Mouse (Mus musculus) forebrain, embryonic 14.5 days (tissue): ENCODE results near the gene Armt1. TPM values are rescaled to one million over a fixed set of nuclear protein-coding genes. Genes with fewer than 3 reads are reported as not detected.
"Not testable (repeated sequence)": the region's sequence is repeated elsewhere in the genome, so short reads cannot be mapped to it uniquely, and the experiment has no call there.

Experiments
- ATAC-seq: fragments of 200-750 bp; cut with Nextera tagmentation; 2 replicates; pipeline ENCODE4 v1.8.0; 2017; ENCODE audit warnings: mild to moderate bottlenecking, moderate library complexity
- DNase-seq: peaks from one replicate; pipeline ENCODE4 v3.0.0-alpha.2; 2015; ENCODE audit warnings: low spot score
- H3K27ac ChIP-seq: fragments of 300-500 bp; sonication (generic); 2 replicates; pipeline ENCODE4 v1.5.1; 2014; ENCODE audit warnings: low read depth, mild to moderate bottlenecking, control low read depth, low read length, moderate library complexity
- H3K27me3 ChIP-seq: fragments of 300-500 bp; sonication (generic); replicated peaks from 2 replicates; pipeline ENCODE4 v1.6.1; 2014; ENCODE audit warnings: low read length, control low read depth, mixed read lengths; ENCODE audit not compliant: control insufficient read depth, insufficient read depth
- H3K36me3 ChIP-seq: fragments of 300-500 bp; sonication (generic); 2 replicates; pipeline ENCODE4 v1.6.1; 2014; ENCODE audit warnings: low read length, control low read depth; ENCODE audit not compliant: control insufficient read depth, insufficient read depth
- H3K4me1 ChIP-seq: fragments of 300-500 bp; sonication (generic); 2 replicates; pipeline ENCODE4 v1.6.1; 2014; ENCODE audit warnings: antibody characterized with exemption, low read length, control low read depth; ENCODE audit not compliant: control insufficient read depth, insufficient read depth
- H3K4me2 ChIP-seq: fragments of 300-500 bp; sonication (generic); 2 replicates; pipeline ENCODE4 v1.6.1; 2014; ENCODE audit warnings: mild to moderate bottlenecking, control low read depth, low read length
- H3K4me3 ChIP-seq: fragments of 300-500 bp; sonication (generic); 2 replicates; pipeline ENCODE4 v1.5.1; 2014; ENCODE audit warnings: low read depth, low read length, control low read depth
- H3K9ac ChIP-seq: fragments of 300-500 bp; sonication (generic); 2 replicates; pipeline ENCODE4 v1.6.1; 2014; ENCODE audit warnings: mild to moderate bottlenecking, low read length, control low read depth, moderate library complexity
- H3K9me3 ChIP-seq: fragments of 300-500 bp; sonication (generic); replicated peaks from 2 replicates; pipeline ENCODE4 v1.6.1; 2016; ENCODE audit warnings: low read length, control low read depth, mixed read lengths; ENCODE audit not compliant: control insufficient read depth
- WGBS: fragments of 180-500 bp; shearing (Covaris S2); extraction: QIAGEN DNeasy Blood & Tissue Kit; methylation state at CpG from one replicate; pipeline ENCODE4 v1.1.7; 2014; 5-methylcytosine and 5-hydroxymethylcytosine counted together
- polyA plus RNA-seq: library from polyadenylated mRNA; unstranded; fragments of >200 nt; fragmentation: Nextera tagmentation; extraction: Ambion mirVana; gene quantifications from 2 replicates; pipeline ENCODE4 v1.2.1, GENCODE M21; 2014

The Armt1 gene
- polyA plus RNA-seq, 1 experiment from 2014 or later, result 14.7 TPM

GRCm38 (mm10) chr10:4430399-4430798 lies 1.9 kb upstream of the Armt1 start:
- Histone ChIP-seq H3K27ac (no peak overlapping the region), H3K9ac (0 out of 2 replicates have a peak overlapping the region, but pooled peaks have one; percentile 17), H3K4me1 (peaks cover 13% of the 10 kb centered on the region), H3K4me3 (no peak overlapping the region), H3K9me3 (no peaks in the 10 kb centered on the region), H3K4me2 (no peak overlapping the region; the same call in 1 of the 2 replicates), H3K27me3 (no peaks in the 10 kb centered on the region), H3K36me3 (peaks cover 23% of the 10 kb centered on the region)
- DNase-seq (no peak), ATAC-seq (no peak)
- WGBS, result 91% methylated on average over 8 of the region's 8 CpGs

GRCm38 (mm10) chr10:4430826-4431225 lies 1.4 kb upstream of the Armt1 start:
- peaks cover 19% of the 10 kb centered on the region for H3K36me3 ChIP-seq
- no peak for DNase-seq
- no peaks in the 10 kb centered on the region for H3K9me3 ChIP-seq
- H3K27me3 ChIP-seq, result no peaks in the 10 kb centered on the region
- peaks cover 13% of the 10 kb centered on the region for H3K4me1 ChIP-seq
- H3K9ac ChIP-seq, result 0 out of 2 replicates have a peak overlapping the region, but pooled peaks have one; percentile 17
- no peak overlapping the region for H3K4me3 ChIP-seq
- WGBS, result 90% methylated on average over 3 of the region's 3 CpGs
- ATAC-seq, result no peak
- H3K27ac ChIP-seq, result no peak overlapping the region
- H3K4me2 ChIP-seq, result peak overlapping the region; percentile 66

- peak overlapping the region; percentile 48; the same call in 1 of the 2 replicates for H3K27ac ChIP-seq
- no peaks in the 10 kb centered on the region for H3K9me3 ChIP-seq
- H3K4me1 ChIP-seq, result peaks cover 13% of the 10 kb centered on the region
- H3K9ac ChIP-seq, result peak overlapping the region; percentile 80
- peak overlapping the region; percentile 66 for H3K4me2 ChIP-seq
- DNase-seq, result no peak
- WGBS, result 15% methylated on average over 5 of the region's 5 CpGs
- H3K27me3 ChIP-seq, result no peaks in the 10 kb centered on the region
- H3K36me3 ChIP-seq, result peaks cover 13% of the 10 kb centered on the region
- no peak; the same call in 1 of the 2 replicates for ATAC-seq
- H3K4me3 ChIP-seq, result peak overlapping the region; percentile 65
Observed at GRCm38 (mm10) chr10:4431746-4432122, 533 bp upstream of the Armt1 start.

- H3K9me3 ChIP-seq, result no peaks in the 10 kb centered on the region
- no peaks in the 10 kb centered on the region for H3K27me3 ChIP-seq
- peaks cover 13% of the 10 kb centered on the region for H3K4me1 ChIP-seq
- peak overlapping the region; percentile 74 for H3K9ac ChIP-seq
- DNase-seq (peak; percentile 17), ATAC-seq (no peak; the same call in 1 of the 2 replicates)
- WGBS, result 11% methylated on average over 19 of the region's 19 CpGs
- H3K36me3 ChIP-seq, result 0 out of 2 replicates have a peak, but pooled peaks cover 5% of the 10 kb centered on the region
- peak overlapping the region; percentile 65 for H3K4me3 ChIP-seq
- peak overlapping the region; percentile 60 for H3K4me2 ChIP-seq
- no peak overlapping the region; the same call in 1 of the 2 replicates for H3K27ac ChIP-seq
Observed at GRCm38 (mm10) chr10:4432996-4433755, 909 bp downstream of the Armt1 start.

- not testable (repeated sequence) for H3K36me3 ChIP-seq, H3K27ac ChIP-seq, H3K4me2 ChIP-seq, H3K4me3 ChIP-seq, H3K9me3 ChIP-seq, H3K9ac ChIP-seq, ATAC-seq, DNase-seq, H3K27me3 ChIP-seq
- H3K4me1 ChIP-seq, result peaks cover 13% of the 10 kb centered on the region
- WGBS, result 87% methylated on average over 2 of the region's 2 CpGs
Observed at GRCm38 (mm10) chr10:4433871-4434270, 1.6 kb downstream of the Armt1 start.

GRCm38 (mm10) chr10:4435416-4435815 lies 3.1 kb downstream of the Armt1 start:
- WGBS, result 82% methylated on average over 3 of the region's 3 CpGs
- Histone ChIP-seq H3K4me2 (no peak overlapping the region), H3K4me1 (peaks cover 13% of the 10 kb centered on the region), H3K27ac (no peak overlapping the region), H3K27me3 (no peaks in the 10 kb centered on the region), H3K9ac (no peak overlapping the region), H3K9me3 (no peaks in the 10 kb centered on the region), H3K4me3 (no peak overlapping the region), H3K36me3 (peaks cover 12% of the 10 kb centered on the region)
- ATAC-seq (no peak), DNase-seq (no peak)

GRCm38 (mm10) chr10:4456409-4456808 lies 24.1 kb downstream of the Armt1 start:
- Histone ChIP-seq H3K9ac (no peak overlapping the region), H3K27me3 (no peaks in the 10 kb centered on the region), H3K4me2 (no peak overlapping the region), H3K36me3 (peaks cover 27% of the 10 kb centered on the region), H3K4me1 (no peaks in the 10 kb centered on the region), H3K9me3 (no peaks in the 10 kb centered on the region), H3K4me3 (no peak overlapping the region), H3K27ac (no peak overlapping the region)
- DNase-seq (no peak), ATAC-seq (no peak)
- 89% methylated on average over 4 of the region's 4 CpGs for WGBS

GRCm38 (mm10) chr10:4460201-4460600 lies 27.9 kb downstream of the Armt1 start:
- no peaks in the 10 kb centered on the region for H3K9me3 ChIP-seq
- no peak for ATAC-seq

GRCm38 (mm10) chr10:4465799-4466198 lies 33.5 kb downstream of the Armt1 start:
- WGBS, result 81% methylated on average over 7 of the region's 7 CpGs
- no peak overlapping the region for H3K4me2 ChIP-seq
- no peak overlapping the region for H3K9ac ChIP-seq

More at GRCm38 (mm10) chr10:4460201-4460600, 27.9 kb downstream of the Armt1 start:
- no peak overlapping the region for H3K9ac ChIP-seq
- H3K4me2 ChIP-seq, result no peak overlapping the region
- no peak for DNase-seq
- H3K36me3 ChIP-seq, result peaks cover 10% of the 10 kb centered on the region
- no peak overlapping the region for H3K27ac ChIP-seq
- no peak overlapping the region for H3K4me3 ChIP-seq
- WGBS, result 94% methylated on average over 2 of the region's 2 CpGs
- H3K27me3 ChIP-seq, result no peaks in the 10 kb centered on the region
- no peaks in the 10 kb centered on the region for H3K4me1 ChIP-seq

More at GRCm38 (mm10) chr10:4465799-4466198, 33.5 kb downstream of the Armt1 start:
- ATAC-seq (no peak), DNase-seq (no peak)
- no peaks in the 10 kb centered on the region for H3K9me3 ChIP-seq
- no peaks in the 10 kb centered on the region for H3K27me3 ChIP-seq
- H3K4me1 ChIP-seq, result no peaks in the 10 kb centered on the region
- H3K27ac ChIP-seq, result no peak overlapping the region
- no peaks in the 10 kb centered on the region for H3K36me3 ChIP-seq
- no peak overlapping the region for H3K4me3 ChIP-seq
